Mouse (Mus musculus): ENCODE results near the gene Ddx54. TPM values are rescaled to one million over a fixed set of nuclear protein-coding genes. Genes with fewer than 3 reads are reported as not detected.

Ddx54 gene
- total and polyA plus RNA-seq, 3 experiments, result 63.7 to 91.8 (median 83.6) TPM

DNA sequence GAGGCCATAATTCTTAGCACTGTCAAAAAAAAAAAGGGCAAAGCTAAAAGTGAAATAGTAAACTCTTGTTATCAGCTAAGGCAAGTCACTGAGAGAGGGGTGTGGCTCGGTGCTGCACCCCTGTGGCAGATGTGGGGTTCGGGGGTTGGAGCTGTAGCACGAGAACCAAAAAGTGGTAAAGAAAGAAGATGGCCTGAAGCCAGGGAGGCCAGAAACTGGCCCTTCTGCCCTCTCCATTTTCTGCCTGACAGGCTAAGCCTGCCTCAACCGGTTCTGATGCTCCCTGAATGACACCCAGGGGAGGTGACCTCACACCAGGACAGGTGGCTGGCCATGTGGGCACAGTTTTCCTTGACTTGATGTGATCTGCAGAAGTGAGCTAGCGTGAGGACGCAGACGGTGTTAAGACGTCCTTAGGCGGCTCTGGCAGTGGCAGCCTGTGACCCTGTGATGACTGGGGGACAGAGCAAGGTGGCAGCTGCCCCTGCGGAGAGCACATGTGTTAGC, 34.6 kb upstream of the Ddx54 start (continued):
- TF ChIP-seq JUN (IDR thresholded peaks at IDR 0.05; ENCODE audit: insufficient read depth, low read depth, low read length) (no peak), ZMIZ1 (IDR thresholded peaks at IDR 0.05; ENCODE audit: low read depth, low read length) (no peak), MEF2A (IDR thresholded peaks at IDR 0.05; ENCODE audit: borderline replicate concordance, low read depth, low read length) (no peak), SMC3 (IDR thresholded peaks at IDR 0.05; ENCODE audit: low read depth, low read length) (no peak; the same call in 1 of the 2 replicates), POLR2AphosphoS2 (IDR thresholded peaks at IDR 0.05; ENCODE audit: low read depth, low read length) (no peak), EP300 (IDR thresholded peaks at IDR 0.05; ENCODE audit: low read length) (no peak), KAT2A (IDR thresholded peaks at IDR 0.05; ENCODE audit: insufficient replicate concordance, low read length) (no peak), RCOR1 (conservative IDR thresholded peaks at IDR 0.05; ENCODE audit: low read depth, low read length) (no peak), USF2 (conservative IDR thresholded peaks at IDR 0.05; ENCODE audit: low read depth, low read length) (no peak), NELFE (IDR thresholded peaks at IDR 0.05; ENCODE audit: low read depth, low read length) (no peak), JUND (conservative IDR thresholded peaks at IDR 0.05; ENCODE audit: low read depth, low read length) (no peak), PAX5 (IDR thresholded peaks at IDR 0.05; ENCODE audit: low read length) (no peak), MAFK (IDR thresholded peaks at IDR 0.05; ENCODE audit: insufficient replicate concordance, low read length) (no peak), MYC (IDR thresholded peaks at IDR 0.05; ENCODE audit: low read depth, low read length) (no peak), ZNF384 (IDR thresholded peaks at IDR 0.05; ENCODE audit: low read depth, low read length) (peak; percentile 41; the same call in 1 of the 2 replicates)

DNA sequence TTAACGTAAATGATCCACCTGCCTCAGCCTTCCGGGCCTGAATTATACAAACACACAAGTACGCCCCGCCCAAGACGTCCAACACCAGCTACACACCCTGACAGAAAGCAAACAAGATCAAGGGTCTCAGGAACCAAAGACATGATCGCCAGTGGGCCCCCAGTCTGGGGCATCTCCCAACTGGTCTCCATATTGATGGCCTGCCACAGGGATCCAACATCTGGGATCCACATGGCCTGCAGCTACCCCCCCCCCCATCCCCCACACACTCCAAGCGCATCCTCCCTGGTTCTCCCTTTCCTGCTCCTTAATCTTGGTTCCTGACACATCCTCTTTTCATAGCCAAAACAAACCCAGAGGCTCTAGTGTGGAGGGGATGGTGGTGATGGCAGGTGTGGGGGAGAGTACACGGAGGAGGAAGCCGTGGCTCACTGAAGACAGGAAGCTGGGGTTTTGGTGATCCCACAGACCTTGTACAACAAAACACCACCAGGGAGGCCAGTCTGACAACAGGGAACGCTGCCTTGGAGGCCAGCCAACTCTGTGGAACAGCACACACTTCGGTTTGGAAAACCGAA, 33.9 kb upstream of the Ddx54 start:
- no peak; the same call in 1 of the 2 replicates for TF ChIP-seq MXI1 (IDR thresholded peaks at IDR 0.05; ENCODE audit: low read depth, low read length)
- TF ChIP-seq CHD2 (IDR thresholded peaks at IDR 0.05; ENCODE audit: low read length), result peak; percentile 37
- Histone ChIP-seq H3K79me2 (replicated peaks; ENCODE audit: control insufficient read depth, extremely low read depth, insufficient read depth, poor library complexity, severe bottlenecking) (no peaks in the 10 kb centered on the region), H3K4me1 (ENCODE audit: control insufficient read depth in 1 of 2, insufficient read depth in 2 of 2) (peaks cover 32 to 49% of the 10 kb centered on the region in 2 experiments), H3K4me2 (ENCODE audit: insufficient read depth, low read depth, poor library complexity, severe bottlenecking) (peak overlapping the region; percentile 68), H3K36me3 (replicated peaks in 1 of 2; ENCODE audit: control insufficient read depth in 1 of 2, insufficient read depth in 1 of 2, low read length in 1 of 2) (peaks cover 0 to 13% of the 10 kb centered on the region in 2 experiments), H3K9ac (ENCODE audit: insufficient read depth, low read depth) (peak overlapping the region; percentile 16; the same call in 1 of the 2 replicates), H3K27me3 (replicated peaks) (no peaks in the 10 kb centered on the region), H3K27ac (ENCODE audit: insufficient read depth, low read depth) (no peak overlapping the region), H3K4me3 (replicated peaks in 1 of 3; ENCODE audit: low read depth in 2 of 3, low read length in 2 of 3, poor library complexity in 1 of 3) (no peak overlapping the region), H3K9me3 (replicated peaks; ENCODE audit: low read length) (peaks cover 6% of the 10 kb centered on the region)
- in situ Hi-C loops (cut with MboI; ENCODE audit: low pct_ligation_motif_present, low pct_unique_long_range_greater_than_20kb, low sequenced_read_pairs) (no loop called here), dilution Hi-C loops (cut with MboI; ENCODE audit: extremely low pct_ligation_motif_present, extremely low pct_unique_long_range_greater_than_20kb, low sequenced_read_pairs) (no loop called here)
- DNase-seq (ENCODE audit: extremely low read depth), result peak; percentile 33

Measured in CH12.LX (cell line).